Mouse (Mus musculus): ENCODE measurements around the gene Nmb.

- TF ChIP-seq POLR2A (IDR thresholded peaks at IDR 0.05; ENCODE audit: insufficient read depth, low read depth, low read length) (no peak), CTCF (IDR thresholded peaks at IDR 0.05) (no peak), EP300 (IDR thresholded peaks at IDR 0.05; ENCODE audit: insufficient read depth, low read depth, low read length) (no peak)
These were observed 18.3 kb upstream of the Nmb start for GRCm38 (mm10) chr7:80923165-80923564.

All from heart, adult 2 months (tissue).